Mouse (Mus musculus) midbrain, embryonic 11.5 days (tissue): ENCODE data around the gene Nr1h2. TPM values are rescaled to one million over a fixed set of nuclear protein-coding genes. Genes with fewer than 3 reads are reported as not detected.
A peak's percentile ranks its signal among the peaks of the same experiment; 100 is the strongest.

Experiments
- ATAC-seq: fragments of 200-750 bp; cut with Nextera tagmentation; 2 replicates; pipeline ENCODE4 v1.8.0; 2017; ENCODE audit warnings: moderate TSS enrichment, moderate library complexity; ENCODE audit not compliant: low FRiP score
- DNase-seq: peaks from one replicate; pipeline ENCODE4 v3.0.0; 2015; ENCODE audit warnings: low spot score; ENCODE audit errors: missing footprints
- H3K27ac ChIP-seq: fragments of 300-500 bp; sonication (generic); 2 replicates; pipeline ENCODE4 v1.5.1; 2014; ENCODE audit warnings: low read depth, low read length
- H3K27me3 ChIP-seq: fragments of 300-500 bp; sonication (generic); 2 replicates; pipeline ENCODE4 v1.6.1; 2014; ENCODE audit warnings: mild to moderate bottlenecking, low read length, moderate library complexity, mixed read lengths; ENCODE audit not compliant: control insufficient read depth, insufficient read depth
- H3K36me3 ChIP-seq: fragments of 300-500 bp; sonication (generic); 2 replicates; pipeline ENCODE4 v1.6.1; 2014; ENCODE audit warnings: mild to moderate bottlenecking, low read length, moderate library complexity, mixed read lengths; ENCODE audit not compliant: control insufficient read depth, insufficient read depth
- H3K4me1 ChIP-seq: fragments of 300-500 bp; sonication (generic); 2 replicates; pipeline ENCODE4 v1.6.1; 2014; ENCODE audit warnings: low read length; ENCODE audit not compliant: control insufficient read depth, insufficient read depth
- H3K4me2 ChIP-seq: fragments of 300-500 bp; sonication (generic); 2 replicates; pipeline ENCODE4 v1.6.1; 2014; ENCODE audit warnings: mild to moderate bottlenecking, moderate library complexity
- H3K4me3 ChIP-seq: fragments of 300-500 bp; sonication (generic); 2 replicates; pipeline ENCODE4 v1.5.1; 2014; ENCODE audit warnings: low read depth, low read length
- H3K9ac ChIP-seq: fragments of 300-500 bp; sonication (generic); 2 replicates; pipeline ENCODE4 v1.6.1; 2014; ENCODE audit warnings: low read length
- H3K9me3 ChIP-seq: fragments of 300-500 bp; sonication (generic); 2 replicates; pipeline ENCODE4 v1.6.1; 2016; ENCODE audit warnings: low read length; ENCODE audit not compliant: control insufficient read depth
- WGBS: fragments of 180-500 bp; shearing (Covaris S2); extraction: QIAGEN DNeasy Blood & Tissue Kit; methylation state at CpG from one replicate; pipeline ENCODE4 v1.1.7; 2014; 5-methylcytosine and 5-hydroxymethylcytosine counted together
- polyA plus RNA-seq: library from polyadenylated mRNA; unstranded; fragments of >200 nt; fragmentation: Nextera tagmentation; extraction: Ambion mirVana; gene quantifications from 2 replicates; pipeline ENCODE4 v1.2.1, GENCODE M21; 2014

The Nr1h2 gene
- polyA plus RNA-seq, 1 experiment from 2014 or later, result 69.6 TPM

- 77% methylated on average over 4 of the region's 4 CpGs for WGBS
- no peak within 1 kb of the TSS for H3K27ac ChIP-seq
- H3K4me3 ChIP-seq, result no peak within 1 kb of the TSS
- H3K36me3 ChIP-seq, result peaks cover 24% of the 10 kb centered on the region
- ATAC-seq (no peak), DNase-seq (no peak)
- peaks cover 8% of the 10 kb centered on the region; the same call in 1 of the 2 replicates for H3K27me3 ChIP-seq
- peaks cover 5% of the 10 kb centered on the region for H3K4me1 ChIP-seq
- no peak within 1 kb of the TSS for H3K4me2 ChIP-seq
- H3K9ac ChIP-seq, result no peak within 1 kb of the TSS
- no peaks in the 10 kb centered on the region for H3K9me3 ChIP-seq
Observed at GRCm38 (mm10) chr7:44531946-44532732, 21.6 kb downstream of the Nr1h2 start, which contains the start of gene Spib. Gene Spib, minus strand, starts transcription at chr7:44532071.

- H3K4me3 ChIP-seq, result no peak overlapping the region
- no peak overlapping the region for H3K9ac ChIP-seq
- H3K27ac ChIP-seq, result no peak overlapping the region
- DNase-seq, result no peak
- peaks cover 5% of the 10 kb centered on the region for H3K4me1 ChIP-seq
- no peaks in the 10 kb centered on the region for H3K9me3 ChIP-seq
- H3K4me2 ChIP-seq, result no peak overlapping the region
- peaks cover 8% of the 10 kb centered on the region; the same call in 1 of the 2 replicates for H3K27me3 ChIP-seq
- ATAC-seq, result no peak
- H3K36me3 ChIP-seq, result peaks cover 20% of the 10 kb centered on the region
- 70% methylated on average over 5 of the region's 5 CpGs for WGBS
Observed at GRCm38 (mm10) chr7:44531207-44531606, 22.5 kb downstream of the Nr1h2 start.

GRCm38 (mm10) chr7:44530507-44530906, 23.2 kb downstream of the Nr1h2 start:
- H3K27me3 ChIP-seq, result peaks cover 8% of the 10 kb centered on the region; the same call in 1 of the 2 replicates
- peaks cover 16% of the 10 kb centered on the region for H3K36me3 ChIP-seq
- H3K4me3 ChIP-seq, result no peak overlapping the region
- no peak overlapping the region for H3K9ac ChIP-seq
- DNase-seq, result no peak
- no peak for ATAC-seq
- H3K4me2 ChIP-seq, result no peak overlapping the region
- WGBS, result 78% methylated on average over 3 of the region's 3 CpGs
- H3K9me3 ChIP-seq, result no peaks in the 10 kb centered on the region
- peaks cover 5% of the 10 kb centered on the region for H3K4me1 ChIP-seq
- no peak overlapping the region for H3K27ac ChIP-seq

- 65% methylated on average over 5 of the region's 5 CpGs for WGBS
- no peak overlapping the region for H3K4me3 ChIP-seq
- H3K9ac ChIP-seq, result no peak overlapping the region
- peaks cover 13% of the 10 kb centered on the region for H3K27me3 ChIP-seq
- no peak overlapping the region for H3K27ac ChIP-seq
- H3K4me2 ChIP-seq, result no peak overlapping the region
- H3K4me1 ChIP-seq, result peaks cover 5% of the 10 kb centered on the region
- peaks cover 11% of the 10 kb centered on the region for H3K36me3 ChIP-seq
- H3K9me3 ChIP-seq, result no peaks in the 10 kb centered on the region
- ATAC-seq (no peak), DNase-seq (no peak)
Observed at GRCm38 (mm10) chr7:44529518-44529917, 24.2 kb downstream of the Nr1h2 start.

DNA sequence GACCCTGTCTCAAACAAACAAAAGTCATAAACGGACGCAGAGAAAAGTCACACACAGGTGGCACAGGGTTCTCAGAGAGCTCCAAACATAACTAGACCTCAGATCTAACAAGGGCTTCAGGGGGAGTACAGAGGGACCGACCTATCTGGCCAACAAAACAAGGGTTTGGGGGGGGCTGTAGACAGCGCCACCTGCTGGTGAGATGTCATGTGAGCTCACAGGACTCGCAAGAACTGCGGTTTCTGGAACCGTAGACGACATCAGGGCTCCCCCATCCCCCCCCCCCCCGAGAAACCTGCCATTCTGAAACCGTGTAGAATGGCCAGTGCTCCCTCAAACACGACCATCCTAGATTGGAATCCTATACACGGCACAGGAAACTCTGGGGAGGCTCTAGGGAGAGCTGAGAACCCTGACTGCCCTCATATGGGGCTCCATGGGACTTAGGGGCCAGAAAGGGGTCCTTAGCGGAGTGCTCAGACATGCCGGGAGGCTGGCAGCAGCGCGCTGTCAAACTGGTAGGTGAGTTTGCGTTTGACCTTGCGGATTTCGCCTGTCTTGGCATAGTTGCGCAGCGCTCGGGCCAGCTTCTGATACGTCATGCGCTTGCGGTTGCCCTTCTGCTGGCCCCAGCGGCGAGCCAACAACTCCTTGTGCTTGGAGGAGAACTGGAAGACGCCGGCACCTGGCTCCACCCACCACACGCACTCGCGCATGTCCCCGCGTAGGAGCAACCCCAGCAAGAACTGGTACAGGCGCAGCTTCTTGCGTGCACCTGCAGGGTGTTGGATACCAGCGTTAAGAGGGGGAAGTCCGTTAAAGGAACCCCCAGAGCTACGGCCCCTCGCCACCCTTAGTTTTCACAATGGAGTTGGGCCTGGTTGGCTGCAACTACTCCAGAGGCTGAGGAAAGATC, 26.0 kb downstream of the Nr1h2 start:
- no peaks in the 10 kb centered on the region; the same call in 1 of the 2 replicates for H3K36me3 ChIP-seq
- H3K27ac ChIP-seq, result no peak overlapping the region
- ATAC-seq (peak; percentile 36), DNase-seq (peak; percentile 98)
- H3K4me2 ChIP-seq, result peak overlapping the region; percentile 64
- peaks cover 5% of the 10 kb centered on the region for H3K4me1 ChIP-seq
- WGBS, result 6% methylated on average over 40 of the region's 40 CpGs
- H3K9ac ChIP-seq, result peak overlapping the region; percentile 44
- peak overlapping the region; percentile 25 for H3K4me3 ChIP-seq
- H3K27me3 ChIP-seq, result peaks cover 22% of the 10 kb centered on the region
- H3K9me3 ChIP-seq, result no peaks in the 10 kb centered on the region

DNA sequence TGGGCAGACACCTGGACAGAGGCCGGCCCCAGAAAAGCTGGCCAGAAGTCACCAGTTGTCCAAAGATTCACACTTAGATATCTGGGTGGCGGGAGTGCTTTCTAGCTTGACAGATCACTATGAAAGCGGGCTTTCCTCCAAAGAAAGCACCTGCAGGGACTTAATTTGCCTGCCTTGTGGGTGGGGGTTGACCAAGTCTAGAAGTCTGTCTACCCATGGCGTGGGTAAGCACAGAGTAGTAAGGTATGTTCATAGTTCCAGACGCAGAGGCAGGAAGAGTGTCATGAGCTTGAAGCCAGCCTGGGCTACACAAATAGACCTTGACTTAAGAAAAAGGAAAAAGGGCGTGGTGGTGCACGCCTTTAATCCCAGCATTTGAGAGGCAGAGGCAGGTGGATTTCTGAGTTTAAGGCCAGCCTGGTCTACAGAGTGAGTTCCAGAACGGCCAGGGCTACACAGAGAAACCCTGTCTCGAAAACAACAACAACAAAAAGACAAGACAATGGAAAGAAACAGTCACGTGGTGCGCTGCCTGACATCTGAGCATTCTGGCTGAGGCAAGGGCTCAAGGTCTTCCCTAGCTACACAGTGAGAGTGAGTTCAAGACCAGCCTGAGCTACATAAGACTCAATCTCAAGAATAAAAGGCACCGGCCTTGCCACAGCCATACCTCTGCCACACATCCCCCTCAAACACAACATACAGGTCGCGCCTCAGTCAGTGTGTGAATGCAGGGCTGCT, 27.2 kb downstream of the Nr1h2 start:
- WGBS, result 88% methylated on average over 14 of the region's 14 CpGs
- Histone ChIP-seq H3K9me3 (no peaks in the 10 kb centered on the region), H3K27ac (no peak overlapping the region), H3K4me3 (no peak overlapping the region), H3K36me3 (no peaks in the 10 kb centered on the region), H3K4me1 (peaks cover 6% of the 10 kb centered on the region), H3K9ac (no peak overlapping the region), H3K4me2 (no peak overlapping the region), H3K27me3 (peaks cover 26% of the 10 kb centered on the region)
- ATAC-seq (no peak), DNase-seq (no peak)

GRCm38 (mm10) chr7:44525126-44525832, 28.5 kb downstream of the Nr1h2 start:
- H3K9me3 ChIP-seq, result no peaks in the 10 kb centered on the region
- H3K36me3 ChIP-seq, result no peaks in the 10 kb centered on the region
- no peak overlapping the region for H3K9ac ChIP-seq
- H3K4me1 ChIP-seq, result peaks cover 8% of the 10 kb centered on the region
- H3K27ac ChIP-seq, result no peak overlapping the region
- H3K4me2 ChIP-seq, result no peak overlapping the region
- ATAC-seq (no peak), DNase-seq (no peak)
- H3K27me3 ChIP-seq, result peaks cover 26% of the 10 kb centered on the region
- no peak overlapping the region for H3K4me3 ChIP-seq
- WGBS, result 13% methylated on average over 22 of the region's 22 CpGs

DNA sequence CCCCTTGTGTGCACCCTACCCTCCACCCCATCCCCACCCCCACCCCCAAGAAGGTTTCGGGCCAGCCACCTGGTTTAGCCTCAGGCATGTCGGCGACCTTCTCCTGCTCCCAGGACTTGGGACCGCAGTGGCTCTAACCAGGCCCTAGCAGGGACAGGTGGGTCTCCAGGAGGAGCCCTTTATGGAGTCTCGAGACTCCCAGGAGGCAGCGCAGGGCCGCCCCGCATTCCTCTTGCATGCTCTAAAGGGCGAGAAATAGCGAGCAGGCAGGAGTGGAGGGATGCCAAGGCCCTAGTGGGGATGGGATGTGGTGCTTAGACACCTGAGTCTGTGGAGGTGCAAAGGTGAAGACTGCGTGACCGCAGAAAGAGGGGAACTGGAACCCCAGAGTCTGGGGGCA, 29.2 kb downstream of the Nr1h2 start, which contains the start of gene Mybpc2:
TSS of gene Mybpc2 (minus strand) at position 155 of the 400 bp plus-strand sequence.
- peaks cover 26% of the 10 kb centered on the region for H3K27me3 ChIP-seq
- H3K36me3 ChIP-seq, result no peaks in the 10 kb centered on the region
- no peaks in the 10 kb centered on the region for H3K9me3 ChIP-seq
- H3K27ac ChIP-seq, result no peak within 1 kb of the TSS
- ATAC-seq, result no peak
- WGBS, result 32% methylated on average over 12 of the region's 12 CpGs
- H3K4me2 ChIP-seq, result no peak within 1 kb of the TSS
- H3K4me3 ChIP-seq, result no peak within 1 kb of the TSS
- H3K4me1 ChIP-seq, result peaks cover 8% of the 10 kb centered on the region
- H3K9ac ChIP-seq, result no peak within 1 kb of the TSS
- DNase-seq, result no peak
